Mouse (Mus musculus) kidney, embryonic 16.5 days (tissue): Measurements from ENCODE around the gene Kcnq1. TPM values are rescaled to one million over a fixed set of nuclear protein-coding genes. Genes with fewer than 3 reads are reported as not detected.

Source experiments
- ATAC-seq: fragments of 200-750 bp; cut with Nextera tagmentation; 2 replicates; pipeline ENCODE4 v1.8.0; 2017; ENCODE audit warnings: moderate TSS enrichment; ENCODE audit not compliant: low FRiP score, low TSS enrichment
- H3K27ac ChIP-seq: fragments of 300-500 bp; sonication (generic); 2 replicates; pipeline ENCODE4 v1.5.1; 2014; ENCODE audit warnings: low read length
- H3K27me3 ChIP-seq: fragments of 300-500 bp; sonication (generic); 2 replicates; pipeline ENCODE4 v1.6.1; 2014; ENCODE audit warnings: low read length, control low read depth, mixed read lengths; ENCODE audit not compliant: insufficient read depth
- H3K36me3 ChIP-seq: fragments of 300-500 bp; sonication (generic); 2 replicates; pipeline ENCODE4 v1.6.1; 2014; ENCODE audit warnings: low read length, control low read depth, mixed read lengths; ENCODE audit not compliant: insufficient read depth
- H3K4me1 ChIP-seq: fragments of 300-500 bp; sonication (generic); 2 replicates; pipeline ENCODE4 v1.6.1; 2014; ENCODE audit warnings: low read length, control low read depth, mixed read lengths; ENCODE audit not compliant: insufficient read depth
- H3K4me2 ChIP-seq: fragments of 300-500 bp; sonication (generic); replicated peaks from 2 replicates; pipeline ENCODE4 v1.6.1; 2014; ENCODE audit warnings: low read depth, low read length
- H3K4me3 ChIP-seq: fragments of 300-500 bp; sonication (generic); 2 replicates; pipeline ENCODE4 v1.5.1; 2014; ENCODE audit warnings: mild to moderate bottlenecking, low read length
- H3K9ac ChIP-seq: fragments of 300-500 bp; sonication (generic); replicated peaks from 2 replicates; pipeline ENCODE4 v1.6.1; 2014; ENCODE audit warnings: low read length
- H3K9me3 ChIP-seq: fragments of 300-500 bp; sonication (generic); 2 replicates; pipeline ENCODE4 v1.6.1; 2016; ENCODE audit warnings: low read length, control low read depth
- WGBS: fragments of 180-500 bp; shearing (Covaris S2); extraction: QIAGEN DNeasy Blood & Tissue Kit; methylation state at CpG from one replicate; pipeline ENCODE4 v1.1.7; 2014; 5-methylcytosine and 5-hydroxymethylcytosine counted together
- polyA plus RNA-seq: library from polyadenylated mRNA; unstranded; fragments of >200 nt; fragmentation: Nextera tagmentation; extraction: Ambion mirVana; gene quantifications from 2 replicates; pipeline ENCODE4 v1.2.1, GENCODE M21; 2015

Gene Kcnq1
- polyA plus RNA-seq, 1 experiment from 2014 or later, result 9.8 TPM

DNA sequence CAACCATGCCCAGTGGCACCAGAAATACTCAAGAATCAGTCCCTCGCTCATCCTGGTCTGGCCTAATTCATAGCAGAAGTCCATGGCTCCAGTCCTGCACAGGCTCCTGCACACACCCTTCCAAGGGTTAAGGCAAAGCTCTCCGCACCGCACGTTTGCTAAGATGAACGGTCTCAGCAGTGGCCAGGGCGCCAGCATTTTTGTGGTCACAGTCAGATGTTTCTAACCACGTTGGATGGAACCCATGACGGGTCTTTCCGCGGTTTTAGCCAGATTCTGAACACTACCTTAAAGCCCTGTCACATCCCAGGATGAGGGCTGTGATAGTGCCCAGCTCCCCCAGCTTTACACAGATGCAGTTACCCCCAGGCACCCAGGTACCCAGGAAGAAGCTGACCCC is 293.6 kb downstream of the Kcnq1 start:
- no peak overlapping the region for H3K4me2 ChIP-seq
- H3K4me1 ChIP-seq, result peaks cover 8% of the 10 kb centered on the region
- no peaks in the 10 kb centered on the region for H3K36me3 ChIP-seq
- WGBS, result 84% methylated on average over 10 of the region's 10 CpGs
- H3K27me3 ChIP-seq, result no peaks in the 10 kb centered on the region
- ATAC-seq, result no peak
- no peak overlapping the region for H3K27ac ChIP-seq
- H3K9me3 ChIP-seq, result no peaks in the 10 kb centered on the region
- no peak overlapping the region for H3K4me3 ChIP-seq
- H3K9ac ChIP-seq, result no peak overlapping the region

DNA sequence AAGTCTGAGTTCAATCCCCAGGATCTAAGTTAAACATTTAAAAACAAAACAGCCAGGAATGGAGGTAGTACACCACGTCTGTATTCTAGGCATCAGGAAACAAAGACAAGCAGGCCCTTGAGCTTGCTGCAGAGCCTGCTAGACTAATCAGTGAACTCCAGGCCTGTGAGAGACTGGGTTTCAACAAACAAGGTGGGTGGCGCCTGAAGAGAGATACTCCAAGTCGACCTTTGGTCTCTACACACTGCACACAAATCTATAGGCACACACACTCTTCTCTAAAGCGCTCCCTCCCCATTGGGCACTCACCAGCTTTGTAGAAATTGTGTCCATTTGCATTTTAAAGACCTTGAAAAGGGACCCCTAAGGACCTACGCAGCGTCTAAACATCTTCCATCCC is 294.4 kb downstream of the Kcnq1 start:
- Histone ChIP-seq H3K36me3 (no peaks in the 10 kb centered on the region), H3K9me3 (no peaks in the 10 kb centered on the region), H3K27ac (no peak overlapping the region), H3K4me2 (no peak overlapping the region), H3K4me1 (no peaks in the 10 kb centered on the region), H3K27me3 (no peaks in the 10 kb centered on the region), H3K4me3 (no peak overlapping the region), H3K9ac (no peak overlapping the region)
- 57% methylated on average over 6 of the region's 6 CpGs for WGBS
- no peak for ATAC-seq

DNA sequence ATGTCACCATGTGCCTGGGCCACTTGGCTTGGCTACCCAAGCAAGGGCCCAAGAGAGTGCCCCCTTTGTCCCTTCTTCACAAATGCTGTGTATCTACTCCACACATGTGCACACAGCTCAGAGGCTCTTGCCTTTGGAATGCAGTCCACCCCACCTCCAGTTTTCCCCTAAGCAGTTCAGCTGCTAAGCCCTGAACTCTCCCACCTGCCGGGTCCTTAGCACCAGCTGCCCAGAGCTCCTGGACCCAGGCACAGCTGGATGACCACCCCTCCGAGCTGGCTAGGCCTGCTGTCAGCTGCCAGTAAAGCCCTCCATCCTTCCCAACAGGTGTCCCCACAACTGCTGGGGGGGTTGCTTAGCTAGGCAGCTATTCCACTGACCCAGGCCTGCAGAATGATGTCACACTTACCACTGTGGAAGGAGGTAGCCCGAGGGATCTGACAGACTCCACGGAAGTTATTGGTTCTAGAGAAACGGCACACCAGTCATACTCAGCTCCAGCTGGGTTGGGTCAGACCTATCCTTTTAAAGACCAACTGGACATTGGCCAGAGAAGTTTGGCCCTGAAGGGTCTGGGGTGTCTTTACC is 295.4 kb downstream of the Kcnq1 start:
- no peaks in the 10 kb centered on the region for H3K27me3 ChIP-seq

DNA sequence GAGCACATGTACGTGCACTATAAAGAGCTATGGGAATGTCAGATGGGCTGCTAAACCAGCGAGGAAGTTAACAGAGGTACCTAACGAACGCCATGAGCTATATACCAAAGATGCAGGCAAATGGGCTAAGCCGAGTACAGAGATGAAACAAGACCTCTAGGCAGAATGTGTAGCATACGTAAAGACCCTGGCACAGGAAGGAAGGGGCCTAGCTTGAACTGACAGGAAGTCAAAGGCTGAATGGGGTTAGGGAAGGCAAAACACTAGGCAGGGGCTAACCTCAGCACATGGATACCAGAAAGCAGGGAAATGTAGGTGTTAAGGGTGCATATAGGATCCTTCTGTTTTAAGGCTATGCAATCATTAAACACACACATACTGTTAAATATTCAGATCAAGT is 298.1 kb downstream of the Kcnq1 start:
- WGBS, result 78% methylated on average over 6 of the region's 6 CpGs
- Histone ChIP-seq H3K4me2 (no peak overlapping the region), H3K9ac (no peak overlapping the region), H3K36me3 (no peaks in the 10 kb centered on the region), H3K4me1 (peaks cover 15% of the 10 kb centered on the region), H3K27ac (no peak overlapping the region), H3K27me3 (no peaks in the 10 kb centered on the region), H3K4me3 (no peak overlapping the region), H3K9me3 (no peaks in the 10 kb centered on the region)
- no peak for ATAC-seq

More for the DNA sequence above, 295.4 kb downstream of the Kcnq1 start:
- WGBS, result 53% methylated on average over 5 of the region's 5 CpGs
- no peak overlapping the region for H3K27ac ChIP-seq
- H3K9me3 ChIP-seq, result no peaks in the 10 kb centered on the region
- no peaks in the 10 kb centered on the region for H3K36me3 ChIP-seq
- H3K9ac ChIP-seq, result no peak overlapping the region
- H3K4me3 ChIP-seq, result no peak overlapping the region
- ATAC-seq, result 0 out of 2 replicates have a peak, but pooled peaks have one; percentile 19
- no peaks in the 10 kb centered on the region for H3K4me1 ChIP-seq
- no peak overlapping the region for H3K4me2 ChIP-seq

DNA sequence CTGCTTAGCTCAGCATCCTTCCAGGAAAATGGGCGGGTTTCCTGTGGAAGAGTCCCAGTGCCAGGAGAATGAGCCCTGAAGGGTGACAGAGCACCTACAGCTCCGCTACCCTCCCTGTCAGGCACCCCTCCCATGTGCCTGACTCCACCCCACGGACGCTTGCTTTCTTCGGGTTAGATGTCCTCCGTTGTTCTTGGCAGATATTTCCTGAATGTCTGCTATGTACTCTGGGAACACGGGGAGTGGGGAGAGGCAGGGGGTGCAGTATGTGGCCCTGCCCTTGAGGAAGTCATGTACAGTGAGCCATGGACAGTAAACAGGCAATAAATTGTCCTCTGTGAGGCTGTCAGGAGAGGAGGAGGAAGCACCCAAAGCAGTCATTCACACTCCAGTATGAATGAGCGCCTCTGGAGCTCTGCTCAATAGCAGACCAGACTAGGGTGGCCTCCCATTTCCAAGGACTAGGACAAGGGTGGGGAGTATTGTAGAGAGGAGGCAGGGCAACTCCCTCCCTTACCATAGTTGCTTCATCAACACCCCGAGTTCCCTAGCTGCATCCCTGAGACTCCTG is 301.9 kb downstream of the Kcnq1 start:
- no peaks in the 10 kb centered on the region for H3K36me3 ChIP-seq
- 41% methylated on average over 9 of the region's 9 CpGs for WGBS
- H3K27ac ChIP-seq, result 0 out of 2 replicates have a peak overlapping the region, but pooled peaks have one; percentile 27
- peaks cover 15% of the 10 kb centered on the region for H3K4me1 ChIP-seq
- H3K9ac ChIP-seq, result no peak overlapping the region
- no peak overlapping the region for H3K4me2 ChIP-seq
- H3K4me3 ChIP-seq, result no peak overlapping the region
- H3K27me3 ChIP-seq, result no peaks in the 10 kb centered on the region
- no peaks in the 10 kb centered on the region for H3K9me3 ChIP-seq
- ATAC-seq, result peak; percentile 86

DNA sequence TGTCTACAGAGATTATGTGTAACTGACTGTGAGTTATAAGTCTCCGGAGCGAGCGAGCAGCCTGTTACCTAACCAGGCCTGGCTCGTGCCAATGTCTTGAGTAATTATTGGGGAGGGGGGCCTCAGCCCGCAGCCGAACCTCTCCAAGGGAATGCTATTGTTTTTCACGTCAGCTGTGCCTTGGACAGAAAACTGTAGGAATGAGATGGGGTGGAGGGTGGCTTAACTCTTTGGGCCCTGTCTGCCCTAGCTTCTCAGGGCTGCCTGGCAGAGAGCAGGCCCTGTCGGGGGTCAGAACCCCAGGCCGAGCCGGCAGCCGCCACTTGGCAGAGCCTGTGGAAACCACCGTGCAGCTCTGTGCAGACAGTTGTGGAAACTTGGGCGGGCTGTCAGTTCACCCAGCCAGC is 302.5 kb downstream of the Kcnq1 start:
- H3K4me2 ChIP-seq, result no peak overlapping the region
- ATAC-seq, result peak; percentile 32; the same call in 1 of the 2 replicates
- WGBS, result 52% methylated on average over 13 of the region's 13 CpGs

DNA sequence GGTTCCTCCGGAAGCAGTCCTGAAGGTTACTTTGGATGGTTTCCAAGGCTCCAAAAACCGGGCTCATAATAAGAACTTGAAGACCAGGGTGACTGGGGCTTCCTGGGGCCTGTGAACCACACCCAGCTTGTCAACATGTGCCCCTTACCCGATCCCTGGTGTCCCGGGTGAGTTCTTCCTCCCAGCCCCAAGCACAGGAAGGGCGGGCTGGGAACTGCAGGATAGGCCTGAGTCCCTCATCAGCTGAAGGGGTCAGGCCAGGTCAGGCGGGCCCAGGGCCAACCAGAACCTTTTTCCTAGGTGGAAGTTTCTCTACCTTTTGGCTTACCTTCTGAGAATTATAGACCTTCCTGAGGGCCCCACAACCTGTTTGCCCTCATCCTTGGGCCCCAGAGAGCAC is 306.4 kb downstream of the Kcnq1 start:
- ATAC-seq, result no peak
- Histone ChIP-seq H3K9me3 (no peaks in the 10 kb centered on the region), H3K27me3 (no peaks in the 10 kb centered on the region), H3K4me3 (no peak overlapping the region), H3K4me1 (peaks cover 22% of the 10 kb centered on the region), H3K36me3 (no peaks in the 10 kb centered on the region), H3K27ac (no peak overlapping the region), H3K4me2 (no peak overlapping the region), H3K9ac (no peak overlapping the region)
- 70% methylated on average over 6 of the region's 6 CpGs for WGBS

More for the DNA sequence above, 302.5 kb downstream of the Kcnq1 start:
- Histone ChIP-seq H3K4me1 (peaks cover 15% of the 10 kb centered on the region), H3K36me3 (no peaks in the 10 kb centered on the region), H3K27ac (0 out of 2 replicates have a peak overlapping the region, but pooled peaks have one; percentile 27), H3K9me3 (no peaks in the 10 kb centered on the region), H3K4me3 (no peak overlapping the region), H3K9ac (no peak overlapping the region; the same call in 1 of the 2 replicates), H3K27me3 (no peaks in the 10 kb centered on the region)

DNA sequence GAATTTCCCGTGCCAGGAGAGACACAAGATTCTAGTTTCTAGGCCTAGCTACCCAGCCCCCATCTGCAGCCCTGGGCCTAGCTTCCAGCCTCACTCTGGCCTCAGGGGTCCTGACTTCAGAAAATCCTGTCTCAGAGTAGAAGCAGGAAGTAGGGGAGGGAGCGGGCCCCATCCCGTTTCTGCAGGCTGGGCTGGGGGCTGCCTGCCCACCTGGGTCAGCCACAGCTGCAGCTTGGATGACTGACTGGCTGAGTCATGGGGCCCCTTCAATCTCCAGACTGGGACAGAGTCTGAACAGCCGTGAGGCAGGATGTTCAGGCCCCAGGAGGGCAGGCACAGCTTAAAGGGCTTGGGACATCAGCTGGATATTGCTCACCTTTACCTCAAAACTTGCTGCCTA is 308.9 kb downstream of the Kcnq1 start:
- Histone ChIP-seq H3K9ac (no peak overlapping the region), H3K4me3 (no peak overlapping the region), H3K9me3 (no peaks in the 10 kb centered on the region), H3K27me3 (no peaks in the 10 kb centered on the region), H3K4me1 (peaks cover 8% of the 10 kb centered on the region), H3K4me2 (no peak overlapping the region), H3K27ac (no peak overlapping the region), H3K36me3 (no peaks in the 10 kb centered on the region)
- no peak for ATAC-seq
- 26% methylated on average over 4 of the region's 4 CpGs for WGBS

DNA sequence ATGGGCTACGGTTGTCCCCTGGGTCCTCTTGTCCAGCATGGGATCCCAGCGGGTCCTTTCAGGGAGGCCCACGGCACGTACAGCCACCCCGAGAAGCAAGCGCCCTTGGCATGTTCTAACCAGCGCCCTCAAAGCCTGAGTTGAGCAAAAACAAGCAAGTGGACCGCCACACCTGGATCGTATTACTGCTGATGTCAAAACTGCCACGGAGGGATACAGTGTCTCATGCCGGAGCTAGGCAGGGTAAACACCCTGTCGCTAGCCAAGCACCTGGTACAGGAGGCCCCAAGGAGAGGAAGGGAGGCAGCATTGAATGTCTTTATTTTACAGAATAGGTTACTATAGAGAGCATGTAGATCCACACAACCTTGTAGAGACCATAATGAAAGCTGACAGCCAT is 310.2 kb downstream of the Kcnq1 start:
- Histone ChIP-seq H3K4me2 (no peak overlapping the region), H3K9me3 (no peaks in the 10 kb centered on the region), H3K4me3 (no peak overlapping the region), H3K4me1 (peaks cover 8% of the 10 kb centered on the region), H3K36me3 (no peaks in the 10 kb centered on the region), H3K27ac (no peak overlapping the region), H3K27me3 (no peaks in the 10 kb centered on the region), H3K9ac (no peak overlapping the region)
- WGBS, result 58% methylated on average over 12 of the region's 12 CpGs
- ATAC-seq, result no peak

DNA sequence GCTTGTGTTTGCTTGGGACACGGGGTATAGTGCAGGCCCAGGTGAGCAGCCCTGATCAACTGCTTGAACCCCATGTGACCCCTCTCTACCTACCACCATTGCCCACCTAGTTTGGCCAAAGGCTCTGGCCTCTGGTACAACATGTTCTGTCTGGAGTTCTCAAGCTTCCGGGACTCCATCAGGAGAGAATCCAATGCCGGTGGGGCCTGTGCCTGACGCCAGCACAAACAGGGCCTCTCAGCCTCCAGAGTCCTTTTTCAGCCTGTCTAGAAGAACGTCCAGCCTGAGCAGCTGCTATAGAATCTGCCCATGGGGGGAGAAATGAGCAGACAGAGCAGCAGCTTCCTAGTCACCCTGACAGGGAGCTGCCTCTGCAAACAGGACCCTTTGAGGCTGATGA is 311.7 kb downstream of the Kcnq1 start:
- H3K27ac ChIP-seq, result no peak overlapping the region
- WGBS, result 67% methylated on average over 5 of the region's 5 CpGs
- H3K4me3 ChIP-seq, result no peak overlapping the region
- ATAC-seq, result no peak
- H3K27me3 ChIP-seq, result no peaks in the 10 kb centered on the region
- H3K9ac ChIP-seq, result no peak overlapping the region
- no peaks in the 10 kb centered on the region for H3K36me3 ChIP-seq
- H3K4me2 ChIP-seq, result no peak overlapping the region
- no peaks in the 10 kb centered on the region for H3K9me3 ChIP-seq
- peaks cover 8% of the 10 kb centered on the region for H3K4me1 ChIP-seq
